In the genomic region with DNA sequence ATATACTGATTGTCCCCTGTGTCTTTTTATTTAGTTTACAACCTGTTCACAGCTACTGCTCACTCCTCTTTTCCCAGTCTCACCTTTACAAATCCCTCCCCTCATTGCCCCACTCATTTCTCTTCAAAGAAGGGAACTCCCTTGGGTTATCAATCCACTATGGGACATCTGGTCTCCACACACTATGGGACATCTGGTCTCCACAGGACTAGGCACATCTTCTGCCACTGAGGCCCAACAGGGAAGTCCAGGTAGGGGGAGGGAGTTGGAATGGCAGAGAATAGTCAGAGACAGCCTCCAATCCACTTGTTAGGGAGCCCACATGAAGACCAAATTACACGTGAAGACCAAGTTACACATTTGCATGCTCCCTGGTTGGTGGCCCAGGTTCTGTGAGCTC, we compare ENCODE assay signal across 11 mouse cellular contexts. TPM values are rescaled to one million over a fixed set of nuclear protein-coding genes. Genes with fewer than 3 reads are reported as not detected.
A peak's percentile ranks its signal among the peaks of the same experiment; 100 is the strongest.
DNase-seq lines count a peak whose midpoint lies in the region; ATAC-seq and TF ChIP-seq lines count a peak whose summit lies in the region.
"Had no signal": no experiment of that assay in that cellular context is flagged by ENCODE, and none has a peak within 500 bp of the region (broad histone marks: within the 10 kb centered on the region; RNA-seq: fewer than 3 reads in every experiment).

No protein-coding gene starts in this region.

- H3K9ac ChIP-seq in heart, postnatal 0 days (replicated peaks; ENCODE audit: low read depth, low read length): no peak overlapping the region
- H3K9ac ChIP-seq in heart, adult 2 months (ENCODE audit: low read depth, low read length): no peak overlapping the region
- no peak overlapping the region for H3K9ac ChIP-seq in embryonic facial prominence, embryonic 15.5 days
- H3K9ac ChIP-seq in intestine, embryonic 14.5 days (ENCODE audit: low read length): no peak overlapping the region; the same call in 1 of the 2 replicates
- no peak overlapping the region for H3K9ac ChIP-seq in midbrain, embryonic 15.5 days

- peak overlapping the region; percentile 63; the same call in 1 of the 2 replicates for H3K4me2 ChIP-seq in heart, postnatal 0 days (ENCODE audit: low read depth, low read length)
- peak overlapping the region; percentile 79 for H3K4me2 ChIP-seq in embryonic facial prominence, embryonic 15.5 days (replicated peaks)
- H3K4me2 ChIP-seq in intestine, embryonic 14.5 days (ENCODE audit: low read length): peak overlapping the region; percentile 89
- H3K4me2 ChIP-seq in midbrain, embryonic 15.5 days: peak overlapping the region; percentile 86

- no peaks in the 10 kb centered on the region for H3K4me1 ChIP-seq in heart, postnatal 0 days (ENCODE audit: control insufficient read depth, insufficient read depth)
- no peaks in the 10 kb centered on the region for H3K4me1 ChIP-seq in heart, adult 2 months (ENCODE audit: control insufficient read depth, insufficient read depth, low read length)
- H3K4me1 ChIP-seq in embryonic facial prominence, embryonic 15.5 days: 0 out of 2 replicates have a peak, but pooled peaks cover 4% of the 10 kb centered on the region
- no peaks in the 10 kb centered on the region for H3K4me1 ChIP-seq in intestine, embryonic 14.5 days (replicated peaks; ENCODE audit: control insufficient read depth, insufficient read depth, low read length)
- peaks cover 7% of the 10 kb centered on the region for H3K4me1 ChIP-seq in midbrain, embryonic 15.5 days

- H3K27ac ChIP-seq in heart, postnatal 0 days (ENCODE audit: low read depth): no peak overlapping the region
- H3K27ac ChIP-seq in heart, adult 2 months: no peak overlapping the region
- H3K27ac ChIP-seq in embryonic facial prominence, embryonic 15.5 days (replicated peaks): no peak overlapping the region
- H3K27ac ChIP-seq in intestine, embryonic 14.5 days (ENCODE audit: low read depth): no peak overlapping the region
- H3K27ac ChIP-seq in midbrain, embryonic 15.5 days: no peak overlapping the region

- no peak for TF ChIP-seq CTCF in heart, postnatal 0 days (IDR thresholded peaks at IDR 0.05; ENCODE audit: low read depth)
- no peak for TF ChIP-seq CTCF in heart, adult 2 months (IDR thresholded peaks at IDR 0.05)

- 0 out of 2 replicates have a peak, but pooled peaks cover 10% of the 10 kb centered on the region for H3K27me3 ChIP-seq in heart, postnatal 0 days (ENCODE audit: control insufficient read depth, insufficient read depth, low read length)
- peaks cover 5% of the 10 kb centered on the region for H3K27me3 ChIP-seq in heart, adult 2 months (ENCODE audit: control insufficient read depth, insufficient read depth, low read length)
- H3K27me3 ChIP-seq in embryonic facial prominence, embryonic 15.5 days: peaks cover 10% of the 10 kb centered on the region; the same call in 1 of the 2 replicates
- H3K27me3 ChIP-seq in intestine, embryonic 14.5 days (replicated peaks; ENCODE audit: control insufficient read depth, insufficient read depth, low read length): 0 out of 2 replicates have a peak, but pooled peaks cover 4% of the 10 kb centered on the region
- no peaks in the 10 kb centered on the region for H3K27me3 ChIP-seq in midbrain, embryonic 15.5 days (replicated peaks)

- intact Hi-C loops in heart, adult 2 months (cut with DNase I): no loop called here

- no peak for DNase-seq in heart, postnatal 0 days (ENCODE audit: low spot score)
- DNase-seq in heart, adult 2 months: no peak
- no peak for DNase-seq in intestine, embryonic 14.5 days (ENCODE audit: low spot score)
- DNase-seq in adrenal gland, adult 18-20 months (ENCODE audit: low spot score in 2 of 2): no peak
- no peak for DNase-seq in cerebellum, postnatal 25 days
- no peak for DNase-seq in layer of hippocampus, adult 8-10 months (ENCODE audit: low spot score in 2 of 2)
- DNase-seq: heart, adult 11 months had no signal

- H3K4me3 ChIP-seq in heart, postnatal 0 days (ENCODE audit: low read depth, low read length): peak overlapping the region; percentile 38
- no peak overlapping the region for H3K4me3 ChIP-seq in heart, adult 2 months
- peak overlapping the region; percentile 43 for H3K4me3 ChIP-seq in embryonic facial prominence, embryonic 15.5 days (replicated peaks)
- peak overlapping the region; percentile 36; the same call in 1 of the 2 replicates for H3K4me3 ChIP-seq in intestine, embryonic 14.5 days (ENCODE audit: low read depth, low read length)
- peak overlapping the region; percentile 48 for H3K4me3 ChIP-seq in midbrain, embryonic 15.5 days

- TF ChIP-seq EP300 in heart, postnatal 0 days (IDR thresholded peaks at IDR 0.05; ENCODE audit: low read depth): no peak
- no peak for TF ChIP-seq EP300 in heart, adult 2 months (IDR thresholded peaks at IDR 0.05; ENCODE audit: insufficient read depth, low read depth, low read length)

- H3K9me3 ChIP-seq in heart, postnatal 0 days (replicated peaks; ENCODE audit: control insufficient read depth, low read length): no peaks in the 10 kb centered on the region
- H3K9me3 ChIP-seq in embryonic facial prominence, embryonic 15.5 days (replicated peaks): no peaks in the 10 kb centered on the region
- H3K9me3 ChIP-seq in intestine, embryonic 14.5 days (ENCODE audit: control insufficient read depth, low read length): no peaks in the 10 kb centered on the region
- no peaks in the 10 kb centered on the region for H3K9me3 ChIP-seq in midbrain, embryonic 15.5 days

- no peak for TF ChIP-seq POLR2A in heart, adult 2 months (IDR thresholded peaks at IDR 0.05; ENCODE audit: insufficient read depth, low read depth, low read length)

- H3K79me2 ChIP-seq in heart, adult 2 months (replicated peaks; ENCODE audit: control insufficient read depth, insufficient read depth, low read length): no peaks in the 10 kb centered on the region

- no peaks in the 10 kb centered on the region for H3K36me3 ChIP-seq in heart, postnatal 0 days (replicated peaks; ENCODE audit: control insufficient read depth, insufficient read depth, low read length)
- H3K36me3 ChIP-seq in heart, adult 2 months (ENCODE audit: control insufficient read depth, insufficient read depth, low read length): no peaks in the 10 kb centered on the region
- no peaks in the 10 kb centered on the region for H3K36me3 ChIP-seq in embryonic facial prominence, embryonic 15.5 days
- H3K36me3 ChIP-seq in intestine, embryonic 14.5 days (ENCODE audit: control insufficient read depth, insufficient read depth, low read length): no peaks in the 10 kb centered on the region
- no peaks in the 10 kb centered on the region for H3K36me3 ChIP-seq in midbrain, embryonic 15.5 days (replicated peaks)

- WGBS in heart, postnatal 0 days: 38% methylated on average over 1 of the region's 1 CpGs
- WGBS in heart, adult 2 months: 48% methylated on average over 1 of the region's 1 CpGs
- WGBS in embryonic facial prominence, embryonic 15.5 days: 15% methylated on average over 1 of the region's 1 CpGs
- WGBS in intestine, embryonic 14.5 days: 64% methylated on average over 1 of the region's 1 CpGs
- WGBS in midbrain, embryonic 15.5 days: 60% methylated on average over 1 of the region's 1 CpGs

- no peak for ATAC-seq in heart, postnatal 0 days (ENCODE audit: insufficient read depth, low read depth)
- no peak for ATAC-seq in embryonic facial prominence, embryonic 15.5 days (ENCODE audit: insufficient number of reproducible peaks, low FRiP score, low TSS enrichment, low read depth)
- ATAC-seq in intestine, embryonic 14.5 days (replicated peaks; ENCODE audit: low FRiP score, low TSS enrichment, low read depth): no peak
- ATAC-seq in midbrain, embryonic 15.5 days (replicated peaks): peak; percentile 60; the same call in 1 of the 2 replicates

RNA-seq across cellular contexts. Expression of a gene that starts 45.8 kb away (rescaled TPM):
- 194 and 238 TPM in 2 replicates for total RNA-seq in heart, postnatal 0 days (2014; rRNA removed; ENCODE audit: low replicate concordance)
- polyA plus RNA-seq in heart, postnatal 0 days (2015; fragmentation: Nextera tagmentation; extraction: Ambion mirVana): 54.6 and 61.7 TPM in 2 replicates
- 100 to 1,000 TPM; 246 to 262 TPM for total RNA-seq in heart, adult 2 months (2021)
- 72.1 and 87.2 TPM in 2 replicates for polyA plus RNA-seq in heart, adult 2 months (2012; rRNA removed)
- 58.9 and 81.4 TPM in 2 replicates for polyA plus RNA-seq in embryonic facial prominence, embryonic 15.5 days (2015; fragmentation: Nextera tagmentation; extraction: Ambion mirVana)
- polyA plus RNA-seq in intestine, embryonic 14.5 days (2014; fragmentation: Nextera tagmentation; extraction: Ambion mirVana): 65.5 and 74.9 TPM in 2 replicates
- 24.2 and 27.1 TPM in 2 replicates for polyA plus RNA-seq in midbrain, embryonic 15.5 days (2015; fragmentation: Nextera tagmentation; extraction: Ambion mirVana)
- 100 to 1,000 TPM; 189 to 198 TPM for total RNA-seq in adrenal gland, adult 18-20 months (2021)
- 10 to 100 TPM; 40.4 to 46.0 (median 43.7) TPM for total RNA-seq in layer of hippocampus, adult 8-10 months (2022)

RNA-seq across cellular contexts. Expression of a gene that starts 52.1 kb away (rescaled TPM):
- total RNA-seq in heart, postnatal 0 days (2014; rRNA removed; ENCODE audit: low replicate concordance): not detected in 2 replicates
- polyA plus RNA-seq in heart, postnatal 0 days (2015; fragmentation: Nextera tagmentation; extraction: Ambion mirVana): not detected in 2 replicates
- total RNA-seq in heart, adult 2 months (2021): not detected
- not detected in 2 replicates for polyA plus RNA-seq in heart, adult 2 months (2012; rRNA removed)
- polyA plus RNA-seq in embryonic facial prominence, embryonic 15.5 days (2015; fragmentation: Nextera tagmentation; extraction: Ambion mirVana): 1.1 and 5.4 TPM in 2 replicates
- polyA plus RNA-seq in intestine, embryonic 14.5 days (2014; fragmentation: Nextera tagmentation; extraction: Ambion mirVana): not detected in 2 replicates
- polyA plus RNA-seq in midbrain, embryonic 15.5 days (2015; fragmentation: Nextera tagmentation; extraction: Ambion mirVana): not detected in 2 replicates
- not detected for total RNA-seq in adrenal gland, adult 18-20 months (2021)
- total RNA-seq in layer of hippocampus, adult 8-10 months (2022): not detected
- total RNA-seq: liver, adult 2 months had no signal
- polyA plus RNA-seq: cortical plate, adult 2 months; liver, adult 2 months had no signal

RNA-seq across cellular contexts. Expression of a gene that starts 52.1 kb away (rescaled TPM):
- total RNA-seq in heart, postnatal 0 days (2014; rRNA removed; ENCODE audit: low replicate concordance): not detected in 2 replicates
- polyA plus RNA-seq in heart, postnatal 0 days (2015; fragmentation: Nextera tagmentation; extraction: Ambion mirVana): not detected in 2 replicates
- total RNA-seq in heart, adult 2 months (2021): not detected
- not detected in 2 replicates for polyA plus RNA-seq in heart, adult 2 months (2012; rRNA removed)
- 0.76 and 10.8 TPM in 2 replicates for polyA plus RNA-seq in embryonic facial prominence, embryonic 15.5 days (2015; fragmentation: Nextera tagmentation; extraction: Ambion mirVana)
- not detected in 2 replicates for polyA plus RNA-seq in intestine, embryonic 14.5 days (2014; fragmentation: Nextera tagmentation; extraction: Ambion mirVana)
- polyA plus RNA-seq in midbrain, embryonic 15.5 days (2015; fragmentation: Nextera tagmentation; extraction: Ambion mirVana): not detected in 2 replicates
- not detected for total RNA-seq in adrenal gland, adult 18-20 months (2021)
- not detected for total RNA-seq in layer of hippocampus, adult 8-10 months (2022)
- total RNA-seq: liver, adult 2 months had no signal
- polyA plus RNA-seq: cortical plate, adult 2 months; liver, adult 2 months had no signal
